16 mouse cellular contexts compared by ENCODE assay signal in the genomic region with DNA sequence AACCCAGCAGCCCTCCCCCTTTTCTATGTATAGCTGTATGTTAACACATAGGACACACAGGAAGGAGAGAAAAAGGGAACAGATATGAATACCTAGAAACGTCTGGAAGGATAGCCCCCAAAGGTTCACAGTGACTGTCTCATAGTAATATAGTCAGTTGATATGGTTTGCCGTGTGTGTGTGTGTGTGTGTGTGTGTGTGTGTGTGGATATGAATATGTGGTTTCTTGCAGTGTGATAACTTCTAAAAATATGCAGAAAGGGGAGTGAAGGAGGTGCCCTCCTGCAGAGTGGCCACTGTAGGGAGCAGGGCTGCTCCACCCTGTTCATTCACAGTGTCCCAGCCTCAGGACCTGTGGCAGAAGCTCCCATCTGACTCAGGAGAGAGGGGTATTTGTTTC. TPM values are rescaled to one million over a fixed set of nuclear protein-coding genes. Genes with fewer than 3 reads are reported as not detected.
A peak's percentile ranks its signal among the peaks of the same experiment; 100 is the strongest.
DNase-seq lines count a peak whose midpoint lies in the region; ATAC-seq and TF ChIP-seq lines count a peak whose summit lies in the region.
"Had no signal": no experiment of that assay in that cellular context is flagged by ENCODE, and none has a peak within 500 bp of the region (broad histone marks: within the 10 kb centered on the region; RNA-seq: fewer than 3 reads in every experiment).

No protein-coding gene starts in this region.

- no peak for TF ChIP-seq POLR2A in MEL (IDR thresholded peaks at IDR 0.05; ENCODE audit: control insufficient read depth in 1 of 2, insufficient read depth in 1 of 2, low read depth in 1 of 2, low read length in 2 of 2, poor library complexity in 1 of 2)

- TF ChIP-seq CTCF in MEL (IDR thresholded peaks at IDR 0.05 in 2 of 3, conservative IDR thresholded peaks at IDR 0.05 in 1 of 3; ENCODE audit: control insufficient read depth in 1 of 3, insufficient read depth in 1 of 3, low read depth in 2 of 3, low read length in 3 of 3, poor library complexity in 1 of 3, severe bottlenecking in 1 of 3): no peak
- no peak for TF ChIP-seq CTCF in left cerebral cortex, adult 2 months (IDR thresholded peaks at IDR 0.05)

- no peak overlapping the region for H3K4me3 ChIP-seq in heart, embryonic 16.5 days (ENCODE audit: low read length)
- peak overlapping the region; percentile 63 to 76 for H3K4me3 ChIP-seq in MEL (ENCODE audit: control insufficient read depth in 1 of 2, insufficient read depth in 1 of 2, low read depth in 2 of 2, low read length in 2 of 2)
- H3K4me3 ChIP-seq in erythroblast, embryonic 14.5 days (replicated peaks): peak overlapping the region; percentile 47
- peak overlapping the region; percentile 29 for H3K4me3 ChIP-seq in liver, embryonic 16.5 days (ENCODE audit: low read depth, low read length)
- no peak overlapping the region for H3K4me3 ChIP-seq in left cerebral cortex, adult 2 months
- H3K4me3 ChIP-seq: forebrain, embryonic 12.5 days; hindbrain, embryonic 12.5 days; midbrain, embryonic 15.5 days had no signal

- no peaks in the 10 kb centered on the region for H3K9me3 ChIP-seq in heart, embryonic 16.5 days (replicated peaks; ENCODE audit: control insufficient read depth, low read length)
- no peaks in the 10 kb centered on the region for H3K9me3 ChIP-seq in MEL (replicated peaks; ENCODE audit: insufficient read depth, low read length)
- H3K9me3 ChIP-seq in erythroblast, embryonic 14.5 days (ENCODE audit: control insufficient read depth, low read length): no peaks in the 10 kb centered on the region
- H3K9me3 ChIP-seq in liver, embryonic 16.5 days (replicated peaks; ENCODE audit: control insufficient read depth, low read length): no peaks in the 10 kb centered on the region
- H3K9me3 ChIP-seq: forebrain, embryonic 12.5 days; hindbrain, embryonic 12.5 days; midbrain, embryonic 15.5 days had no signal

- H3K36me3 ChIP-seq in heart, embryonic 16.5 days (ENCODE audit: control insufficient read depth, insufficient read depth): peaks cover 24% of the 10 kb centered on the region
- H3K36me3 ChIP-seq in MEL (ENCODE audit: control insufficient read depth in 1 of 2, insufficient read depth in 2 of 2, low read length in 2 of 2): peaks cover 0 to 9% of the 10 kb centered on the region in 2 experiments; a peak in 2 of 4 replicates
- peaks cover 50% of the 10 kb centered on the region for H3K36me3 ChIP-seq in erythroblast, embryonic 14.5 days (ENCODE audit: control insufficient read depth)
- no peaks in the 10 kb centered on the region for H3K36me3 ChIP-seq in liver, embryonic 16.5 days (ENCODE audit: control insufficient read depth, insufficient read depth)

- H3K27me3 ChIP-seq in heart, embryonic 16.5 days (ENCODE audit: control insufficient read depth, insufficient read depth, low read length): no peaks in the 10 kb centered on the region
- no peaks in the 10 kb centered on the region for H3K27me3 ChIP-seq in MEL (ENCODE audit: control insufficient read depth in 1 of 2, insufficient read depth in 2 of 2, low read length in 2 of 2)
- H3K27me3 ChIP-seq in erythroblast, embryonic 14.5 days (ENCODE audit: control insufficient read depth): no peaks in the 10 kb centered on the region
- H3K27me3 ChIP-seq in liver, embryonic 16.5 days (ENCODE audit: control insufficient read depth, insufficient read depth, low read depth, low read length): no peaks in the 10 kb centered on the region
- H3K27me3 ChIP-seq: forebrain, embryonic 12.5 days; hindbrain, embryonic 12.5 days; midbrain, embryonic 15.5 days had no signal

- peaks cover 24% of the 10 kb centered on the region for H3K4me1 ChIP-seq in heart, embryonic 16.5 days (ENCODE audit: control insufficient read depth, insufficient read depth, low read length)
- peaks cover 15 to 22% of the 10 kb centered on the region in 2 experiments for H3K4me1 ChIP-seq in MEL (ENCODE audit: control insufficient read depth in 1 of 2, insufficient read depth in 2 of 2, low read length in 2 of 2)
- peaks cover 55% of the 10 kb centered on the region for H3K4me1 ChIP-seq in erythroblast, embryonic 14.5 days (ENCODE audit: control insufficient read depth)
- H3K4me1 ChIP-seq in liver, embryonic 16.5 days (ENCODE audit: control insufficient read depth, low read depth, low read length): peaks cover 28% of the 10 kb centered on the region
- H3K4me1 ChIP-seq: forebrain, embryonic 12.5 days; midbrain, embryonic 15.5 days had no signal

- peak overlapping the region; percentile 91 for H3K27ac ChIP-seq in heart, embryonic 16.5 days (ENCODE audit: low read length)
- peak overlapping the region; percentile 98 for H3K27ac ChIP-seq in MEL (ENCODE audit: control insufficient read depth, low read depth, low read length)
- peak overlapping the region; percentile 72 for H3K27ac ChIP-seq in liver, embryonic 16.5 days (ENCODE audit: low read length)
- no peak overlapping the region for H3K27ac ChIP-seq in left cerebral cortex, adult 2 months
- H3K27ac ChIP-seq: forebrain, embryonic 12.5 days; hindbrain, embryonic 12.5 days; macrophage; midbrain, embryonic 15.5 days had no signal

- peak overlapping the region; percentile 27; the same call in 1 of the 2 replicates for H3K4me2 ChIP-seq in heart, embryonic 16.5 days (ENCODE audit: low read depth, low read length)
- peak overlapping the region; percentile 56 for H3K4me2 ChIP-seq in liver, embryonic 16.5 days (ENCODE audit: low read depth, low read length)
- H3K4me2 ChIP-seq: forebrain, embryonic 12.5 days; hindbrain, embryonic 12.5 days; lung, embryonic 14.5 days; midbrain, embryonic 15.5 days had no signal

- TF ChIP-seq RAD21 in MEL (IDR thresholded peaks at IDR 0.05; ENCODE audit: low read depth, low read length): no peak

- ATAC-seq in heart, embryonic 16.5 days (replicated peaks; ENCODE audit: extremely low read depth, insufficient read depth, low FRiP score): no peak
- ATAC-seq in liver, embryonic 16.5 days (ENCODE audit: low read depth): peak; percentile 44; the same call in 1 of the 2 replicates
- ATAC-seq: midbrain, embryonic 15.5 days had no signal

- peak overlapping the region; percentile 14 for H3K9ac ChIP-seq in heart, embryonic 16.5 days (ENCODE audit: low read length)
- peak overlapping the region; percentile 87 for H3K9ac ChIP-seq in MEL (ENCODE audit: control insufficient read depth, low read depth, low read length, poor library complexity, severe bottlenecking)
- H3K9ac ChIP-seq in liver, embryonic 16.5 days (ENCODE audit: low read depth, low read length): no peak overlapping the region; the same call in 1 of the 2 replicates
- H3K9ac ChIP-seq: forebrain, embryonic 12.5 days; hindbrain, embryonic 12.5 days; lung, embryonic 14.5 days; midbrain, embryonic 15.5 days had no signal

- WGBS in heart, embryonic 16.5 days: 46% methylated on average over 2 of the region's 2 CpGs
- 15% methylated on average over 2 of the region's 2 CpGs for WGBS in liver, embryonic 16.5 days (ENCODE audit: insufficient replicate concordance)

- no peak for DNase-seq in heart, postnatal 10 days
- DNase-seq in MEL (ENCODE audit: low read depth, low spot score): peak; percentile 64
- DNase-seq in left cerebral cortex, adult 2 months (ENCODE audit: extremely low spot score in 1 of 2, low spot score in 2 of 2): no peak
- DNase-seq in cerebellum, adult 9-10 months: no peak
- DNase-seq: adrenal gland, adult 8-10 months; cerebellum, adult 11 months; kidney, adult 9 months; lung, embryonic 14.5 days; thymus, postnatal 4 days had no signal

- TF ChIP-seq EP300 in MEL (IDR thresholded peaks at IDR 0.05; ENCODE audit: low read depth in 1 of 2, low read length in 2 of 2): peak; percentile 65 to 69

- intact Hi-C loops in heart, postnatal 10 days (cut with DNase I): no loop called here
- intact Hi-C loops in left cerebral cortex, adult 2 months (cut with DNase I): no loop called here

- H3K79me2 ChIP-seq in MEL (ENCODE audit: control insufficient read depth, insufficient read depth, low read length, poor library complexity): peaks cover 3% of the 10 kb centered on the region; the same call in 1 of the 2 replicates

RNA-seq across cellular contexts. Expression of a gene that starts 23.4 kb away (rescaled TPM):
- 41.7 and 49.3 TPM in 2 replicates for polyA plus RNA-seq in heart, embryonic 16.5 days (2015; fragmentation: Nextera tagmentation; extraction: Ambion mirVana)
- 10 to 100 TPM; 58.5 to 61.1 TPM for total RNA-seq in heart, postnatal 10 days (2021)
- 7.0 and 9.4 TPM in 2 replicates for total RNA-seq in MEL (2012; rRNA removed)
- 10 to 100 TPM in 1 of 2 experiments, not detected in 1; 10.8 TPM for polyA plus RNA-seq in MEL (2012; ENCODE audit: insufficient read depth in 1 of 2, insufficient read length in 2 of 2, low read depth in 1 of 2, low replicate concordance in 2 of 2, missing spikeins in 1 of 2)
- polyA plus RNA-seq in erythroblast, embryonic 14.5 days (2012): 0.30 and 0.32 TPM in 2 replicates
- 4.9 and 5.8 TPM in 2 replicates for polyA plus RNA-seq in liver, embryonic 16.5 days (2015; fragmentation: Nextera tagmentation; extraction: Ambion mirVana)
- total RNA-seq in left cerebral cortex, adult 2 months (2021): 10 to 100 TPM; 76.0 to 82.8 TPM

RNA-seq across cellular contexts. Expression of a gene that starts 23.5 kb away (rescaled TPM):
- polyA plus RNA-seq in heart, embryonic 16.5 days (2015; fragmentation: Nextera tagmentation; extraction: Ambion mirVana): 38.1 and 42.5 TPM in 2 replicates
- 10 to 100 TPM; 19.2 to 19.9 TPM for total RNA-seq in heart, postnatal 10 days (2021)
- total RNA-seq in MEL (2012; rRNA removed): 36.8 and 39.6 TPM in 2 replicates
- 10 to 100 TPM in 1 of 2 experiments, not detected in 1; 63.0 TPM for polyA plus RNA-seq in MEL (2012; ENCODE audit: insufficient read depth in 1 of 2, insufficient read length in 2 of 2, low read depth in 1 of 2, low replicate concordance in 2 of 2, missing spikeins in 1 of 2)
- 1.8 and 2.2 TPM in 2 replicates for polyA plus RNA-seq in erythroblast, embryonic 14.5 days (2012)
- 23.1 and 24.0 TPM in 2 replicates for polyA plus RNA-seq in liver, embryonic 16.5 days (2015; fragmentation: Nextera tagmentation; extraction: Ambion mirVana)
- total RNA-seq in left cerebral cortex, adult 2 months (2021): 10 to 100 TPM; 65.0 to 68.6 TPM

RNA-seq across cellular contexts. Expression of a gene that starts 37.7 kb away (rescaled TPM):
- polyA plus RNA-seq in heart, embryonic 16.5 days (2015; fragmentation: Nextera tagmentation; extraction: Ambion mirVana): 50.9 and 53.0 TPM in 2 replicates
- 10 to 100 TPM; 18.9 to 20.7 TPM for total RNA-seq in heart, postnatal 10 days (2021)
- total RNA-seq in MEL (2012; rRNA removed): 45.8 and 55.6 TPM in 2 replicates
- polyA plus RNA-seq in MEL (2012; ENCODE audit: insufficient read depth in 1 of 2, insufficient read length in 2 of 2, low read depth in 1 of 2, low replicate concordance in 2 of 2, missing spikeins in 1 of 2): 10 to 100 TPM in 1 of 2 experiments, not detected in 1; 60.1 TPM
- 4.8 and 6.5 TPM in 2 replicates for polyA plus RNA-seq in erythroblast, embryonic 14.5 days (2012)
- polyA plus RNA-seq in liver, embryonic 16.5 days (2015; fragmentation: Nextera tagmentation; extraction: Ambion mirVana): 36.0 and 36.3 TPM in 2 replicates
- 10 to 100 TPM; 38.0 to 43.2 TPM for total RNA-seq in left cerebral cortex, adult 2 months (2021)

RNA-seq across cellular contexts. Expression of a gene that starts 52.7 kb away (rescaled TPM):
- polyA plus RNA-seq in heart, embryonic 16.5 days (2015; fragmentation: Nextera tagmentation; extraction: Ambion mirVana): 22.8 and 26.3 TPM in 2 replicates
- 10 to 100 TPM; 29.3 to 34.0 TPM for total RNA-seq in heart, postnatal 10 days (2021)
- 26.1 and 36.9 TPM in 2 replicates for total RNA-seq in MEL (2012; rRNA removed)
- polyA plus RNA-seq in MEL (2012; ENCODE audit: insufficient read depth in 1 of 2, insufficient read length in 2 of 2, low read depth in 1 of 2, low replicate concordance in 2 of 2, missing spikeins in 1 of 2): 10 to 100 TPM; 33.0 to 55.6 TPM
- polyA plus RNA-seq in erythroblast, embryonic 14.5 days (2012): 0.83 and 1.4 TPM in 2 replicates
- polyA plus RNA-seq in liver, embryonic 16.5 days (2015; fragmentation: Nextera tagmentation; extraction: Ambion mirVana): 15.8 and 15.9 TPM in 2 replicates
- total RNA-seq in left cerebral cortex, adult 2 months (2021): 10 to 100 TPM; 28.0 to 32.9 TPM

Comparison
In these comparisons a context has a peak if more than half of its experiments do, and no peak if none do; other contexts are left out.
1. H3K4me3 ChIP-seq: peak in MEL (2 of 2), erythroblast, embryonic 14.5 days (single experiment) and liver, embryonic 16.5 days (single experiment); none in heart, embryonic 16.5 days (single experiment) and left cerebral cortex, adult 2 months (single experiment).